Mouse (Mus musculus): ENCODE results near the gene Ccdc185. TPM values are rescaled to one million over a fixed set of nuclear protein-coding genes. Genes with fewer than 3 reads are reported as not detected.

Ccdc185 gene
- polyA plus RNA-seq, 1 experiment from 2014 or later = not detected

- Histone ChIP-seq H3K4me1 (replicated peaks; ENCODE audit: control insufficient read depth, insufficient read depth) (no peaks in the 10 kb centered on the region), H3K36me3 (ENCODE audit: control insufficient read depth, insufficient read depth, low read length) (no peaks in the 10 kb centered on the region), H3K4me2 (replicated peaks; ENCODE audit: low read depth) (no peak overlapping the region), H3K9ac (ENCODE audit: low read length) (no peak overlapping the region), H3K27ac (replicated peaks) (no peak overlapping the region), H3K9me3 (ENCODE audit: control insufficient read depth, low read length) (no peaks in the 10 kb centered on the region), H3K4me3 (ENCODE audit: low read depth, low read length) (no peak overlapping the region), H3K27me3 (ENCODE audit: control insufficient read depth, insufficient read depth, low read length) (no peaks in the 10 kb centered on the region)
- no peak for DNase-seq (ENCODE audit: low spot score)
- no peak for ATAC-seq (ENCODE audit: low FRiP score, low TSS enrichment)
- WGBS = 30% methylated on average over 4 of the region's 4 CpGs
- no peak for TF ChIP-seq EP300 (optimal IDR thresholded peaks at IDR 0.05)
- TF ChIP-seq CTCF (IDR thresholded peaks at IDR 0.05; ENCODE audit: low read depth) = no peak
These were observed 13.1 kb downstream of the Ccdc185 start for GRCm38 (mm10) chr1:182735891-182736290.

GRCm38 (mm10) chr1:182732695-182733094 lies 16.3 kb downstream of the Ccdc185 start:
- WGBS = 16% methylated on average over 7 of the region's 7 CpGs
- Histone ChIP-seq H3K27me3 (ENCODE audit: control insufficient read depth, insufficient read depth, low read length) (no peaks in the 10 kb centered on the region), H3K27ac (replicated peaks) (no peak overlapping the region), H3K9me3 (ENCODE audit: control insufficient read depth, low read length) (no peaks in the 10 kb centered on the region), H3K4me3 (ENCODE audit: low read depth, low read length) (no peak overlapping the region), H3K9ac (ENCODE audit: low read length) (no peak overlapping the region), H3K4me1 (replicated peaks; ENCODE audit: control insufficient read depth, insufficient read depth) (no peaks in the 10 kb centered on the region), H3K4me2 (replicated peaks; ENCODE audit: low read depth) (no peak overlapping the region), H3K36me3 (ENCODE audit: control insufficient read depth, insufficient read depth, low read length) (no peaks in the 10 kb centered on the region)
- no peak for TF ChIP-seq EP300 (optimal IDR thresholded peaks at IDR 0.05)
- TF ChIP-seq CTCF (IDR thresholded peaks at IDR 0.05; ENCODE audit: low read depth) = no peak
- DNase-seq (ENCODE audit: low spot score) (no peak), ATAC-seq (ENCODE audit: low FRiP score, low TSS enrichment) (no peak)

GRCm38 (mm10) chr1:182729002-182729401 lies 20.0 kb downstream of the Ccdc185 start:
- Histone ChIP-seq H3K36me3 (ENCODE audit: control insufficient read depth, insufficient read depth, low read length) (no peaks in the 10 kb centered on the region), H3K4me2 (replicated peaks; ENCODE audit: low read depth) (no peak overlapping the region), H3K9me3 (ENCODE audit: control insufficient read depth, low read length) (no peaks in the 10 kb centered on the region), H3K4me1 (replicated peaks; ENCODE audit: control insufficient read depth, insufficient read depth) (no peaks in the 10 kb centered on the region), H3K27me3 (ENCODE audit: control insufficient read depth, insufficient read depth, low read length) (no peaks in the 10 kb centered on the region), H3K9ac (ENCODE audit: low read length) (no peak overlapping the region), H3K4me3 (ENCODE audit: low read depth, low read length) (no peak overlapping the region), H3K27ac (replicated peaks) (no peak overlapping the region)
- no peak for DNase-seq (ENCODE audit: low spot score)
- TF ChIP-seq CTCF (IDR thresholded peaks at IDR 0.05; ENCODE audit: low read depth) (no peak), EP300 (optimal IDR thresholded peaks at IDR 0.05) (no peak)
- WGBS = 81% methylated on average over 9 of the region's 9 CpGs
- ATAC-seq (ENCODE audit: low FRiP score, low TSS enrichment) = no peak

- H3K9me3 ChIP-seq (ENCODE audit: control insufficient read depth, low read length) = no peaks in the 10 kb centered on the region
- no peak overlapping the region for H3K9ac ChIP-seq (ENCODE audit: low read length)
- H3K4me1 ChIP-seq (replicated peaks; ENCODE audit: control insufficient read depth, insufficient read depth) = no peaks in the 10 kb centered on the region
- H3K36me3 ChIP-seq (ENCODE audit: control insufficient read depth, insufficient read depth, low read length) = no peaks in the 10 kb centered on the region
- TF ChIP-seq EP300 (optimal IDR thresholded peaks at IDR 0.05) = no peak
- TF ChIP-seq CTCF (IDR thresholded peaks at IDR 0.05; ENCODE audit: low read depth) = no peak
- no peak overlapping the region for H3K27ac ChIP-seq (replicated peaks)
- ATAC-seq (ENCODE audit: low FRiP score, low TSS enrichment) = no peak
- DNase-seq (ENCODE audit: low spot score) = no peak
- H3K4me2 ChIP-seq (replicated peaks; ENCODE audit: low read depth) = no peak overlapping the region
- H3K27me3 ChIP-seq (ENCODE audit: control insufficient read depth, insufficient read depth, low read length) = no peaks in the 10 kb centered on the region
- WGBS = 43% methylated on average over 12 of the region's 12 CpGs
- no peak overlapping the region for H3K4me3 ChIP-seq (ENCODE audit: low read depth, low read length)
These were observed 21.4 kb downstream of the Ccdc185 start for GRCm38 (mm10) chr1:182727541-182727940.

DNA sequence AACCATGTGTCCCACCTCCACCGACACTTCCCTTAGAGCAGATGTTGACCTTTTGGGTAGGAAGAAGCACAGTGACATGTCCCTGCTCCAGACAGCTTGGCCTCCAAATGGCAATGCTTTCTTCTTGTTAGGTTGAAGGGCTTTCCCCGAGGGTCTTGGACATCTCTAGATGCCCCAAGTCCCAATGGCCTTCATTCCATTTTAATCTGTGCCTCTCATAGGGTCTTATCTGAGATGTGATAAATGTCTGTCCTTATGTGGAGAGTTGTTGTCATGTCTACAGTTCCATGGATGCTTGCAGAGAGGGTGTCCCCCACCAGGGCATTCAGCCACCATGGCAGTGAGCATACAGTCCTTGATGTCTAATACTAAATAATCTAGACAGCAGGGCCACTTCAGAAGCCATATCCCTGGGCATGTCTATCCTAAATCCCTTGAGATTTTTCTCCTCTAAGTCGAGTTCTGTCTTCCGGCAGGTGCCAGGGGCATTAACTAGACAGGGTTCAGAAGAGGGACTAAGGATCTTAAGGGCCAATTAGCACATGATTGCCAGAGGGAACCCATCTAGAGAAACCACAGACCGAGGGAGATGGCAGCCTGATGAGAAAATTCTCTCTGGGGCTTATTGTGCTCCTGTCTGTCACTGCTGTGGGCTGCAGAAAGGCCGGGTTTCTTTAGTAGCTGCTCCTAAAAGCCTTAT lies 34.6 kb downstream of the Ccdc185 start:
- TF ChIP-seq CTCF (IDR thresholded peaks at IDR 0.05; ENCODE audit: low read depth) = no peak
- no peak for TF ChIP-seq EP300 (optimal IDR thresholded peaks at IDR 0.05)
- no peaks in the 10 kb centered on the region for H3K9me3 ChIP-seq (ENCODE audit: control insufficient read depth, low read length)
- H3K4me2 ChIP-seq (replicated peaks; ENCODE audit: low read depth) = no peak overlapping the region
- ATAC-seq (ENCODE audit: low FRiP score, low TSS enrichment) (no peak), DNase-seq (ENCODE audit: low spot score) (no peak)
- no peak overlapping the region for H3K27ac ChIP-seq (replicated peaks)
- no peaks in the 10 kb centered on the region for H3K4me1 ChIP-seq (replicated peaks; ENCODE audit: control insufficient read depth, insufficient read depth)
- no peak overlapping the region for H3K4me3 ChIP-seq (ENCODE audit: low read depth, low read length)
- H3K36me3 ChIP-seq (ENCODE audit: control insufficient read depth, insufficient read depth, low read length) = no peaks in the 10 kb centered on the region
- no peak overlapping the region for H3K9ac ChIP-seq (ENCODE audit: low read length)
- no peaks in the 10 kb centered on the region for H3K27me3 ChIP-seq (ENCODE audit: control insufficient read depth, insufficient read depth, low read length)
- 77% methylated on average over 6 of the region's 6 CpGs for WGBS

GRCm38 (mm10) chr1:182711360-182711933 lies 37.5 kb downstream of the Ccdc185 start:
- ATAC-seq (ENCODE audit: low FRiP score, low TSS enrichment) (no peak), DNase-seq (ENCODE audit: low spot score) (no peak)
- Histone ChIP-seq H3K9ac (ENCODE audit: low read length) (no peak overlapping the region), H3K27ac (replicated peaks) (no peak overlapping the region), H3K4me2 (replicated peaks; ENCODE audit: low read depth) (no peak overlapping the region), H3K4me1 (replicated peaks; ENCODE audit: control insufficient read depth, insufficient read depth) (no peaks in the 10 kb centered on the region), H3K9me3 (ENCODE audit: control insufficient read depth, low read length) (no peaks in the 10 kb centered on the region), H3K4me3 (ENCODE audit: low read depth, low read length) (no peak overlapping the region), H3K36me3 (ENCODE audit: control insufficient read depth, insufficient read depth, low read length) (no peaks in the 10 kb centered on the region), H3K27me3 (ENCODE audit: control insufficient read depth, insufficient read depth, low read length) (no peaks in the 10 kb centered on the region)
- WGBS = 34% methylated on average over 7 of the region's 7 CpGs
- TF ChIP-seq EP300 (optimal IDR thresholded peaks at IDR 0.05) = no peak
- TF ChIP-seq CTCF (IDR thresholded peaks at IDR 0.05; ENCODE audit: low read depth) = no peak
